Mouse (Mus musculus) CH12.LX (cell line): ENCODE data around the gene Olfr532. TPM values are rescaled to one million over a fixed set of nuclear protein-coding genes. Genes with fewer than 3 reads are reported as not detected.

Experiments
- DNase-seq: peaks from one replicate; pipeline ENCODE4 v3.0.0-alpha.2; 2013; ENCODE audit errors: extremely low read depth
- H3K27ac ChIP-seq: 2 replicates; pipeline ENCODE4 v1.5.1; 2012; ENCODE audit warnings: low read depth, mild to moderate bottlenecking, control low read depth, moderate library complexity; ENCODE audit not compliant: insufficient read depth
- H3K27me3 ChIP-seq: replicated peaks from 2 replicates; pipeline ENCODE3; 2012; ENCODE audit warnings: inconsistent platforms
- H3K36me3 ChIP-seq, 2 experiments: replicated peaks in 1 of 2; 2 replicates each; pipeline versions ENCODE3 to v1.6.1; 2012; ENCODE audit warnings: inconsistent platforms in 1 of 2, low read length in 1 of 2, mild to moderate bottlenecking in 1 of 2, mixed read lengths in 1 of 2, moderate library complexity in 1 of 2; ENCODE audit not compliant: control insufficient read depth in 1 of 2, insufficient read depth in 1 of 2
- H3K4me1 ChIP-seq, 2 experiments: 2 replicates each; pipeline ENCODE4 v1.6.1; 2012; ENCODE audit warnings: inconsistent platforms in 1 of 2, moderate library complexity in 1 of 2; ENCODE audit not compliant: insufficient read depth in 2 of 2, control insufficient read depth in 1 of 2
- H3K4me2 ChIP-seq: 2 replicates; pipeline ENCODE4 v1.6.1; 2012; ENCODE audit warnings: low read depth, mild to moderate bottlenecking, control low read depth; ENCODE audit not compliant: poor library complexity, insufficient read depth, severe bottlenecking
- H3K4me3 ChIP-seq, 3 experiments: fragments of 150-350 bp in 1 of 3; sonication (generic) in 1 of 3; replicated peaks in 1 of 3; 2 replicates each; pipeline versions ENCODE3 to v1.5.1; 2011 to 2012; ENCODE audit warnings: low read depth in 2 of 3, low read length in 2 of 3, mild to moderate bottlenecking in 2 of 3, moderate library complexity in 2 of 3, control low read depth in 1 of 3, improper control_type of control experiment in 1 of 3, inconsistent platforms in 1 of 3, mixed read lengths in 1 of 3; ENCODE audit not compliant: poor library complexity in 1 of 3
- H3K79me2 ChIP-seq: replicated peaks from 2 replicates; pipeline ENCODE4 v1.6.1; 2012; ENCODE audit warnings: mild to moderate bottlenecking, moderate library complexity; ENCODE audit not compliant: control insufficient read depth, poor library complexity, insufficient read depth, severe bottlenecking; ENCODE audit errors: extremely low read depth
- H3K9ac ChIP-seq: 2 replicates; pipeline ENCODE4 v1.6.1; 2012; ENCODE audit warnings: low read depth, mild to moderate bottlenecking, control low read depth, moderate library complexity; ENCODE audit not compliant: insufficient read depth
- H3K9me3 ChIP-seq: replicated peaks from 2 replicates; pipeline ENCODE3; 2012; ENCODE audit warnings: low read length, inconsistent platforms, mixed read lengths
- BHLHE40 ChIP-seq: IDR thresholded peaks from 2 replicates; pipeline ENCODE4 v1.6.1; 2011; ENCODE audit warnings: mild to moderate bottlenecking, low read depth, low read length, improper control_type of control experiment
- CHD1 ChIP-seq: IDR thresholded peaks from 2 replicates; pipeline ENCODE4 v1.6.1; 2012; ENCODE audit warnings: low read depth, low read length, improper control_type of control experiment, inconsistent platforms
- CHD2 ChIP-seq: IDR thresholded peaks from 2 replicates; pipeline ENCODE4 v1.6.1; 2011; ENCODE audit warnings: low read length, improper control_type of control experiment
- E2F4 ChIP-seq: IDR thresholded peaks from 2 replicates; pipeline ENCODE4 v1.6.1; 2011; ENCODE audit warnings: low read depth, low read length, improper control_type of control experiment; ENCODE audit not compliant: insufficient replicate concordance
- EP300 ChIP-seq: IDR thresholded peaks from 2 replicates; pipeline ENCODE4 v1.6.1; 2011; ENCODE audit warnings: low read length, improper control_type of control experiment
- ETS1 ChIP-seq: conservative IDR thresholded peaks from 2 replicates; pipeline ENCODE4 v1.6.1; 2012; ENCODE audit warnings: low read depth, mild to moderate bottlenecking, inconsistent platforms, low read length, improper control_type of control experiment, moderate library complexity
- GABPA ChIP-seq: IDR thresholded peaks from 2 replicates; pipeline ENCODE4 v1.6.1; 2012; ENCODE audit warnings: low read depth, low read length, improper control_type of control experiment, inconsistent platforms; ENCODE audit not compliant: insufficient replicate concordance
- HCFC1 ChIP-seq: IDR thresholded peaks from 2 replicates; pipeline ENCODE4 v1.6.1; 2012; ENCODE audit warnings: low read depth, mild to moderate bottlenecking, inconsistent platforms, low read length, improper control_type of control experiment
- IRF4 ChIP-seq: IDR thresholded peaks from 2 replicates; pipeline ENCODE4 v1.6.1; 2014; ENCODE audit warnings: low read depth, mild to moderate bottlenecking, inconsistent platforms, low read length, improper control_type of control experiment
- JUND ChIP-seq: conservative IDR thresholded peaks from 2 replicates; pipeline ENCODE4 v1.6.1; 2011; ENCODE audit warnings: low read depth, low read length, improper control_type of control experiment
- MAFK ChIP-seq: IDR thresholded peaks from 2 replicates; pipeline ENCODE4 v1.6.1; 2011; ENCODE audit warnings: low read length, improper control_type of control experiment; ENCODE audit not compliant: insufficient replicate concordance
- MYC ChIP-seq: IDR thresholded peaks from 2 replicates; pipeline ENCODE4 v1.6.1; 2011; ENCODE audit warnings: low read depth, mild to moderate bottlenecking, improper control_type of control experiment, low read length
- NELFE ChIP-seq: IDR thresholded peaks from 2 replicates; pipeline ENCODE4 v1.6.1; 2011; ENCODE audit warnings: low read depth, low read length, improper control_type of control experiment
- NRF1 ChIP-seq: IDR thresholded peaks from 2 replicates; pipeline ENCODE4 v1.6.1; 2014; ENCODE audit warnings: low read depth, mild to moderate bottlenecking, inconsistent platforms, low read length, improper control_type of control experiment, moderate library complexity
- POLR2A ChIP-seq: IDR thresholded peaks from 2 replicates; pipeline ENCODE4 v1.6.1; 2011; ENCODE audit warnings: low read depth, mild to moderate bottlenecking, improper control_type of control experiment, low read length
- RAD21 ChIP-seq: IDR thresholded peaks from 2 replicates; pipeline ENCODE4 v1.6.1; 2011; ENCODE audit warnings: low read depth, mild to moderate bottlenecking, low read length, improper control_type of control experiment, moderate library complexity
- RCOR1 ChIP-seq: conservative IDR thresholded peaks from 2 replicates; pipeline ENCODE4 v1.6.1; 2012; ENCODE audit warnings: low read depth, mild to moderate bottlenecking, inconsistent platforms, low read length, improper control_type of control experiment
- SIN3A ChIP-seq: IDR thresholded peaks from 2 replicates; pipeline ENCODE4 v1.6.1; 2012; ENCODE audit warnings: low read length, improper control_type of control experiment, inconsistent platforms
- TCF12 ChIP-seq: IDR thresholded peaks from 2 replicates; pipeline ENCODE4 v1.6.1; 2014; ENCODE audit warnings: low read depth, mild to moderate bottlenecking, inconsistent platforms, low read length, improper control_type of control experiment
- USF2 ChIP-seq: conservative IDR thresholded peaks from 2 replicates; pipeline ENCODE4 v1.6.1; 2011; ENCODE audit warnings: low read depth, low read length, improper control_type of control experiment
- ZC3H11A ChIP-seq: IDR thresholded peaks from 2 replicates; pipeline ENCODE4 v1.6.1; 2012; ENCODE audit warnings: low read depth, mild to moderate bottlenecking, inconsistent platforms, low read length, improper control_type of control experiment
- ZNF384 ChIP-seq: IDR thresholded peaks from 2 replicates; pipeline ENCODE4 v1.6.1; 2012; ENCODE audit warnings: low read depth, low read length, improper control_type of control experiment, inconsistent platforms
- dilution Hi-C: fragments of 300-500 bp; cut with MboI; formaldehyde crosslinking; loops from 2 replicates; pipeline ENCODE4 v1.14.3; 2020; ENCODE audit warnings: low sequenced_read_pairs; ENCODE audit not compliant: extremely low pct_unique_long_range_greater_than_20kb, extremely low pct_ligation_motif_present
- in situ Hi-C: fragments of 300-500 bp; cut with MboI; formaldehyde crosslinking; loops from 3 replicates; pipeline ENCODE4 v1.14.3; 2019; ENCODE audit warnings: low sequenced_read_pairs, low pct_ligation_motif_present, low pct_unique_long_range_greater_than_20kb, mixed read lengths
- polyA plus RNA-seq: library from polyadenylated mRNA; unstranded; fragments of >175 nt; gene quantifications from 2 replicates; pipeline ENCODE4 v1.2.1, GENCODE M21; 2012; ENCODE audit warnings: low read depth; ENCODE audit not compliant: insufficient read length
- total RNA-seq, 2 experiments: library from RNA; depleted of rRNA; stranded (reverse); fragments of 300-350 nt in 1 of 2; fragments of >200 nt in 1 of 2; gene quantifications; 2 replicates each; pipeline ENCODE4 v1.2.3; 2012 to 2014

Olfr532 gene
- total and polyA plus RNA-seq, 3 experiments = not detected

GRCm38 (mm10) chr7:140402818-140403217 lies 18.6 kb downstream of the Olfr532 start, which contains the start of gene Olfr531:
Gene Olfr531, minus strand, starts transcription at chr7:140402918.
- Histone ChIP-seq H3K36me3 (no peaks in the 10 kb centered on the region), H3K79me2 (no peaks in the 10 kb centered on the region), H3K4me1 (no peaks in the 10 kb centered on the region), H3K27me3 (peaks cover 65% of the 10 kb centered on the region), H3K4me3 (no peak within 1 kb of the TSS), H3K9ac (no peak within 1 kb of the TSS), H3K27ac (no peak within 1 kb of the TSS), H3K4me2 (no peak within 1 kb of the TSS), H3K9me3 (no peaks in the 10 kb centered on the region)
- in situ Hi-C loops = no loop called here
- no peak for TF ChIP-seq ETS1
- TF ChIP-seq IRF4 = no peak
- TF ChIP-seq HCFC1 = no peak
- TF ChIP-seq EP300 = no peak
- no peak for TF ChIP-seq MAFK
- no peak for TF ChIP-seq ZC3H11A
- TF ChIP-seq RAD21 = no peak
- no peak for TF ChIP-seq POLR2A
- TF ChIP-seq USF2 = no peak
- no peak for TF ChIP-seq CHD2
- no peak for TF ChIP-seq JUND
- DNase-seq = no peak
- dilution Hi-C loops = no loop called here

GRCm38 (mm10) chr7:140376911-140377310 lies 44.5 kb downstream of the Olfr532 start:
- in situ Hi-C loops (no loop called here), dilution Hi-C loops (no loop called here)
- Histone ChIP-seq H3K9ac (no peak overlapping the region), H3K4me2 (no peak overlapping the region), H3K36me3 (no peaks in the 10 kb centered on the region), H3K4me3 (no peak overlapping the region), H3K27ac (no peak overlapping the region), H3K79me2 (no peaks in the 10 kb centered on the region), H3K27me3 (peaks cover 49% of the 10 kb centered on the region), H3K9me3 (no peaks in the 10 kb centered on the region), H3K4me1 (no peaks in the 10 kb centered on the region)
- no peak for DNase-seq
- TF ChIP-seq SIN3A (no peak), MYC (no peak), CHD1 (no peak), NELFE (no peak), POLR2A (no peak), NRF1 (no peak), BHLHE40 (no peak), GABPA (no peak), RCOR1 (no peak), E2F4 (no peak), CHD2 (no peak), ZNF384 (no peak), TCF12 (no peak)
